Mouse (Mus musculus) small intestine, adult 2 months (tissue): ENCODE results near the gene Top2a.

Source experiments
- CTCF ChIP-seq: fragments of 200-500 bp; IDR thresholded peaks from 2 replicates; pipeline ENCODE4 v1.5.1; 2012; ENCODE audit warnings: low read depth, mild to moderate bottlenecking, control low read depth, inconsistent platforms, low read length, moderate library complexity, mixed read lengths; ENCODE audit not compliant: insufficient replicate concordance, insufficient read length; ENCODE audit errors: extremely low read depth
- POLR2A ChIP-seq: fragments of 200-500 bp; IDR thresholded peaks from 2 replicates; pipeline ENCODE4 v1.6.1; 2012; ENCODE audit warnings: low read depth, mild to moderate bottlenecking, control low read depth, inconsistent platforms, low read length, moderate library complexity

- TF ChIP-seq CTCF (no peak), POLR2A (no peak)
Observed at GRCm38 (mm10) chr11:99041051-99041729, 17.2 kb upstream of the Top2a start, which contains the start of gene Igfbp4.
